Mouse (Mus musculus) small intestine, adult 2 months (tissue): ENCODE measurements around the gene Klk1b8.

Source experiments
- CTCF ChIP-seq: fragments of 200-500 bp; IDR thresholded peaks from 2 replicates; pipeline ENCODE4 v1.5.1; 2012; ENCODE audit warnings: low read depth, mild to moderate bottlenecking, control low read depth, inconsistent platforms, low read length, moderate library complexity, mixed read lengths; ENCODE audit not compliant: insufficient replicate concordance, insufficient read length; ENCODE audit errors: extremely low read depth
- POLR2A ChIP-seq: fragments of 200-500 bp; IDR thresholded peaks from 2 replicates; pipeline ENCODE4 v1.6.1; 2012; ENCODE audit warnings: low read depth, mild to moderate bottlenecking, control low read depth, inconsistent platforms, low read length, moderate library complexity

DNA sequence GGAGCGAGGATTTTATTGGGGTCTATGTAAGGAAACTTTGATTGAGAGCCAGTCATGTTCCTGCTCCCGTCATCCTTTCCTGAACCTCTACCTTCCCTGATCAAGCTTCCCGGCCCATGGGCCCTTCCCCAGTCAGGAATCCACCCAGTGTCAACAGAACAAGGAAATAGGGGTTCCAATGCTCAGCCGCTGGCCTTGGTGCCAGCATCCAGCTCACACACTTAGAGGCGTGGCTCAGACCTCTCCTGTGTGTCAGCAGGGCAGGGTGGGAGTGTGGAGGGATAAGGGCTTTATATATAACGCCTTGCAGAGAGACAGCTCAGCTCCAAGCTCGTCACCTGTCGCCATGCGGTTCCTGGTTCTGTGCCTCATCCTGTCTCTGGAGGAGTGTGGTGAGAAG lies 35.6 kb upstream of the Klk1b8 start:
- TF ChIP-seq CTCF (no peak), POLR2A (no peak)
